Mouse (Mus musculus): Measurements from ENCODE around the gene Rint1. TPM values are rescaled to one million over a fixed set of nuclear protein-coding genes. Genes with fewer than 3 reads are reported as not detected.
"Not testable (repeated sequence)": the region's sequence is repeated elsewhere in the genome, so short reads cannot be mapped to it uniquely, and the experiment has no call there.

The Rint1 gene
- total and polyA plus RNA-seq, 3 experiments = 6.9 to 14.7 (median 12.9) TPM

DNA sequence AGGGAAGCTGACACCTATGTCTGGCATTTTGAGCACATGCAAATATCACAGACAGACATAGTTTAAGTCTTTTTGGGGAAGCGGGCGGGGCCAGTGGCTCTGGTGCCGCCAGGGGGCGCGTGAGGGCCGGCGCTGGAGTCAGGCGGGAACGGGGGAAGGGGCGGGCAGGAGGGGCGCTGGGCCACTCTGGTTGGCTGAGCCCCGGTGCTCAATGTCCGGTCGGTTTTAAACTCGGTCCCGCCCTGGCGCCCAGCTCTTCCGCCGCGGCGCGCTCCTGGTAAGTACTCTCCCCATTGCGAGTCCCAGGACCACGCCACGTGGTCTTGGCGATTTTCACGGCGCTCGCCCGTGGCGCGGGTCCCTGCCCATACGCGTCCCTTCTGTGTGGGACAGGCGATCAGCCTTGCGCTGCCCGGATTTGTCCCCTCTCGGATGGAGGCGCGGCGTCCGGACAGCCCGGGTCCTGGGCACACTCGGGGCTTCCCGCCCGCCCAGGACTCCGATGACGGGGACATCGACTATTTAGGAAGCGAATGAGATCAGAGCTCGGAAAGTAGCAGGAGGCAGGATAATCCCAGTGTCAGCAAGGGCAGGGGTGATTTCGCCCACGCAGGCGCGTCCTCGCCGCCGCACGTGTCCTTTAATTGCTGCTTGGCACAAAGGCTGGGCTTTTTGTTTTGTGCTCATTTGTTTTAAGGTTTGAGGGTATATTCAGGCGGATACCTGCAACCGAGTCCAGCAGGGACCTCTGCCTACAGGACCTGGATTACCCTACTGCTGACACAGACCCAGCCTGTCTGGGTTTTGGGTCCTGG lies 63.0 kb downstream of the Rint1 start:
- peak; percentile 81 for TF ChIP-seq CTCF (IDR thresholded peaks at IDR 0.05)
- 0 out of 2 replicates have a peak, but pooled peaks have one; percentile 44 for TF ChIP-seq EP300 (IDR thresholded peaks at IDR 0.05; ENCODE audit: insufficient read depth, low read depth, low read length)
- peak; percentile 68 for TF ChIP-seq POLR2A (IDR thresholded peaks at IDR 0.05; ENCODE audit: insufficient read depth, low read depth, low read length)
- peaks cover 2% of the 10 kb centered on the region for H3K4me1 ChIP-seq (ENCODE audit: control insufficient read depth, insufficient read depth, low read length)
- H3K27ac ChIP-seq = peak overlapping the region; percentile 78
- H3K79me2 ChIP-seq (replicated peaks; ENCODE audit: control insufficient read depth, insufficient read depth, low read length) = no peaks in the 10 kb centered on the region
- H3K36me3 ChIP-seq (ENCODE audit: control insufficient read depth, insufficient read depth, low read length) = no peaks in the 10 kb centered on the region
- intact Hi-C loops (cut with DNase I) = loop anchor here (2.0 to 5.0 kb wide), 3 partner anchors 42 to 312 kb away; partner anchors contain the start of gene Nupl2
- WGBS = under 1% methylated on average over 61 of the region's 61 CpGs
- H3K27me3 ChIP-seq (ENCODE audit: control insufficient read depth, insufficient read depth, low read length) = no peaks in the 10 kb centered on the region
- H3K4me3 ChIP-seq = peak overlapping the region; percentile 57
- peak overlapping the region; percentile 71 for H3K9ac ChIP-seq (ENCODE audit: low read depth, low read length)
- peak; percentile 92 to 96 for DNase-seq

DNA sequence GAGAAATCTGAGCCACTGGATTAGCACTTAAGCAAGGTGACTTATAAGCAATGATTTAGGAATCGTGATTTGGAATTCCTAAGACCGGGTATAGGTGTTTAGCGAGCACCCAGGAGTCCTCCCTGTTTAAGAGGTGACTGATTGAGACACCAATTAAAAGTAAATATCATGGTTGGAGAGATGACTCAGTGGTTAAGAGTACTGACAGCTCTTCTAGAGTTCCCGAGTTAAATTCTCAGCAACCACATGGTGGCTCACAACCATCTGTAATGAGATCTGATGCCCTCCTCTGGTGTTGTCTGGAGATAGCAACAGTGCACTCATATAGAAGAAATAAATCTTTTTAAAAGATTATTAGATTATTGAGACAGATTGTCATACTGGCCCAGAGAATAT lies 63.6 kb downstream of the Rint1 start:
- intact Hi-C loops (cut with DNase I) = loop anchor here (2.0 to 5.0 kb wide), 3 partner anchors 41 to 311 kb away; partner anchors contain the start of gene Nupl2
- H3K4me1 ChIP-seq (ENCODE audit: control insufficient read depth, insufficient read depth, low read length); H3K36me3 ChIP-seq (ENCODE audit: control insufficient read depth, insufficient read depth, low read length); H3K27me3 ChIP-seq (ENCODE audit: control insufficient read depth, insufficient read depth, low read length); H3K79me2 ChIP-seq (replicated peaks; ENCODE audit: control insufficient read depth, insufficient read depth, low read length); DNase-seq: not testable (repeated sequence)
- Histone ChIP-seq H3K4me3 (peak overlapping the region; percentile 57), H3K27ac (peak overlapping the region; percentile 78), H3K9ac (ENCODE audit: low read depth, low read length) (peak overlapping the region; percentile 71)
- 2% methylated on average over 4 of the region's 4 CpGs for WGBS
- TF ChIP-seq CTCF (IDR thresholded peaks at IDR 0.05) = peak; percentile 52

DNA sequence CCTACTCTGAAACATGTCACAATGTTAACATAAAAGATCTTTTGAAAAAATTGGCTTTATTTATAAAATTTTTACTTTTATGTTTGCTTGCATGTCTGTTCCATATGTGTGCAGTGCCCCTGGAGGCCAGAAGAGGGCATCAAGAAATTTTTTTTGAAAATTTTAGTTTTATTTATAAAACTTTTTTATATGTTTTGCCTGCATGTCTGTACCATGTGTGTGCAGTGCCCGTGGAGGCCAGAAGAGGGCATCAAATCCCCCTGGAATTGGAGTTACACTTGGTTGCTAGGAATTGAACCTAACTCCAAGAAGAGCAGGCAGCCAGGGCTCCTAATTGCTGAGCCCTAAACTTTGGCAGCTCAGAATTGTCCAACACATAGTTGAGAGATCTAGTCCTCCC lies 65.4 kb downstream of the Rint1 start:
- not testable (repeated sequence) for H3K4me1 ChIP-seq (ENCODE audit: control insufficient read depth, insufficient read depth, low read length); H3K27ac ChIP-seq; H3K79me2 ChIP-seq (replicated peaks; ENCODE audit: control insufficient read depth, insufficient read depth, low read length); H3K27me3 ChIP-seq (ENCODE audit: control insufficient read depth, insufficient read depth, low read length); H3K36me3 ChIP-seq (ENCODE audit: control insufficient read depth, insufficient read depth, low read length); H3K9ac ChIP-seq (ENCODE audit: low read depth, low read length); H3K4me3 ChIP-seq; DNase-seq
- peak; percentile 60 for TF ChIP-seq CTCF (IDR thresholded peaks at IDR 0.05)
- intact Hi-C loops (cut with DNase I) = loop anchor here (5.0 kb wide), 2 partner anchors 39 to 309 kb away; partner anchors contain the start of gene Nupl2
- 92% methylated on average over 1 of the region's 1 CpGs for WGBS

GRCm38 (mm10) chr5:23855484-23855883 lies 68.0 kb downstream of the Rint1 start:
- TF ChIP-seq CTCF (IDR thresholded peaks at IDR 0.05) (no peak), POLR2A (IDR thresholded peaks at IDR 0.05; ENCODE audit: insufficient read depth, low read depth, low read length) (no peak), EP300 (IDR thresholded peaks at IDR 0.05; ENCODE audit: insufficient read depth, low read depth, low read length) (no peak)
- no peaks in the 10 kb centered on the region for H3K4me1 ChIP-seq (ENCODE audit: control insufficient read depth, insufficient read depth, low read length)
- no peak overlapping the region for H3K27ac ChIP-seq
- DNase-seq = no peak
- no peak overlapping the region for H3K4me3 ChIP-seq
- H3K9ac ChIP-seq (ENCODE audit: low read depth, low read length) = no peak overlapping the region
- no peaks in the 10 kb centered on the region for H3K36me3 ChIP-seq (ENCODE audit: control insufficient read depth, insufficient read depth, low read length)
- H3K27me3 ChIP-seq (ENCODE audit: control insufficient read depth, insufficient read depth, low read length) = no peaks in the 10 kb centered on the region
- intact Hi-C loops (cut with DNase I) = no loop called here
- WGBS = 89% methylated on average over 6 of the region's 6 CpGs
- no peaks in the 10 kb centered on the region for H3K79me2 ChIP-seq (replicated peaks; ENCODE audit: control insufficient read depth, insufficient read depth, low read length)

GRCm38 (mm10) chr5:23856164-23856563 lies 68.7 kb downstream of the Rint1 start:
- TF ChIP-seq EP300 (IDR thresholded peaks at IDR 0.05; ENCODE audit: insufficient read depth, low read depth, low read length) = no peak
- no peak for TF ChIP-seq POLR2A (IDR thresholded peaks at IDR 0.05; ENCODE audit: insufficient read depth, low read depth, low read length)
- TF ChIP-seq CTCF (IDR thresholded peaks at IDR 0.05) = no peak
- Histone ChIP-seq H3K4me3 (no peak overlapping the region), H3K27me3 (ENCODE audit: control insufficient read depth, insufficient read depth, low read length) (no peaks in the 10 kb centered on the region), H3K9ac (ENCODE audit: low read depth, low read length) (no peak overlapping the region), H3K27ac (no peak overlapping the region), H3K4me1 (ENCODE audit: control insufficient read depth, insufficient read depth, low read length) (no peaks in the 10 kb centered on the region), H3K79me2 (replicated peaks; ENCODE audit: control insufficient read depth, insufficient read depth, low read length) (no peaks in the 10 kb centered on the region), H3K36me3 (ENCODE audit: control insufficient read depth, insufficient read depth, low read length) (no peaks in the 10 kb centered on the region)
- no peak for DNase-seq
- 85% methylated on average over 1 of the region's 1 CpGs for WGBS
- intact Hi-C loops (cut with DNase I) = no loop called here

- peaks cover 5% of the 10 kb centered on the region; the same call in 1 of the 2 replicates for H3K4me1 ChIP-seq (ENCODE audit: control insufficient read depth, insufficient read depth, low read length)
- H3K27me3 ChIP-seq (ENCODE audit: control insufficient read depth, insufficient read depth, low read length) = no peaks in the 10 kb centered on the region
- TF ChIP-seq CTCF (IDR thresholded peaks at IDR 0.05) (no peak), EP300 (IDR thresholded peaks at IDR 0.05; ENCODE audit: insufficient read depth, low read depth, low read length) (no peak)
- no peak for DNase-seq
- no peak overlapping the region for H3K4me3 ChIP-seq
- no peaks in the 10 kb centered on the region for H3K79me2 ChIP-seq (replicated peaks; ENCODE audit: control insufficient read depth, insufficient read depth, low read length)
- no peak overlapping the region for H3K9ac ChIP-seq (ENCODE audit: low read depth, low read length)
- intact Hi-C loops (cut with DNase I) = no loop called here
- no peaks in the 10 kb centered on the region for H3K36me3 ChIP-seq (ENCODE audit: control insufficient read depth, insufficient read depth, low read length)
- no peak overlapping the region for H3K27ac ChIP-seq
These were observed 69.7 kb downstream of the Rint1 start for GRCm38 (mm10) chr5:23857189-23857588.
